Mouse (Mus musculus) midbrain, embryonic 10.5 days (tissue): ENCODE measurements around the gene Cdk19. TPM values are rescaled to one million over a fixed set of nuclear protein-coding genes. Genes with fewer than 3 reads are reported as not detected.

Experiments used
- DNase-seq: peaks from one replicate; pipeline ENCODE4 v3.0.0-alpha.2; 2017; ENCODE audit warnings: low spot score
- H3K27ac ChIP-seq: fragments of 300-500 bp; sonication (generic); replicated peaks from 2 replicates; pipeline ENCODE4 v1.5.1; 2016; ENCODE audit warnings: mild to moderate bottlenecking
- H3K27me3 ChIP-seq: fragments of 300-500 bp; sonication (generic); 2 replicates; pipeline ENCODE4 v1.6.1; 2016; ENCODE audit warnings: low read depth, mild to moderate bottlenecking; ENCODE audit not compliant: poor library complexity, severe bottlenecking
- H3K36me3 ChIP-seq: fragments of 300-500 bp; sonication (generic); 2 replicates; pipeline ENCODE4 v1.6.1; 2016; ENCODE audit warnings: mild to moderate bottlenecking, moderate library complexity
- H3K4me1 ChIP-seq: fragments of 300-500 bp; sonication (generic); 2 replicates; pipeline ENCODE4 v1.6.1; 2016
- H3K4me3 ChIP-seq: fragments of 300-500 bp; sonication (generic); 2 replicates; pipeline ENCODE4 v1.5.1; 2016; ENCODE audit warnings: mild to moderate bottlenecking, moderate library complexity
- H3K9me3 ChIP-seq: fragments of 300-500 bp; sonication (generic); replicated peaks from 2 replicates; pipeline ENCODE4 v1.6.1; 2016; ENCODE audit warnings: mild to moderate bottlenecking
- WGBS: fragments of 180-500 bp; shearing (Covaris S2); methylation state at CpG from one replicate; pipeline ENCODE4 v1.1.7; 2016; 5-methylcytosine and 5-hydroxymethylcytosine counted together
- polyA plus RNA-seq: library from polyadenylated mRNA; unstranded; fragments of >200 nt; fragmentation: Nextera tagmentation; extraction: Ambion mirVana; gene quantifications from 2 replicates; pipeline ENCODE4 v1.2.1, GENCODE M21; 2016

Gene Cdk19
- polyA plus RNA-seq, 1 experiment from 2014 or later, result 4.1 TPM

- DNase-seq, result no peak
- Histone ChIP-seq H3K4me1 (no peaks in the 10 kb centered on the region), H3K4me3 (no peak overlapping the region), H3K36me3 (no peaks in the 10 kb centered on the region), H3K27ac (no peak overlapping the region), H3K9me3 (peaks cover 5% of the 10 kb centered on the region; the same call in 1 of the 2 replicates), H3K27me3 (no peaks in the 10 kb centered on the region)
- WGBS, result 95% methylated on average over 10 of the region's 10 CpGs
These were observed 19.1 kb upstream of the Cdk19 start for GRCm38 (mm10) chr10:40320306-40320705.

GRCm38 (mm10) chr10:40328004-40328551, 11.3 kb upstream of the Cdk19 start:
- H3K4me3 ChIP-seq, result no peak overlapping the region
- peaks cover 4% of the 10 kb centered on the region; the same call in 1 of the 2 replicates for H3K9me3 ChIP-seq
- no peaks in the 10 kb centered on the region for H3K36me3 ChIP-seq
- H3K27me3 ChIP-seq, result no peaks in the 10 kb centered on the region
- WGBS, result 86% methylated on average over 9 of the region's 9 CpGs
- no peak overlapping the region for H3K27ac ChIP-seq
- no peaks in the 10 kb centered on the region for H3K4me1 ChIP-seq
- DNase-seq, result no peak

GRCm38 (mm10) chr10:40330262-40330661, 9.1 kb upstream of the Cdk19 start:
- Histone ChIP-seq H3K4me1 (no peaks in the 10 kb centered on the region), H3K27me3 (no peaks in the 10 kb centered on the region), H3K27ac (no peak overlapping the region), H3K36me3 (no peaks in the 10 kb centered on the region), H3K4me3 (no peak overlapping the region), H3K9me3 (peaks cover 4% of the 10 kb centered on the region; the same call in 1 of the 2 replicates)
- no peak for DNase-seq
- WGBS, result 93% methylated on average over 1 of the region's 1 CpGs

GRCm38 (mm10) chr10:40332864-40333263, 6.5 kb upstream of the Cdk19 start:
- WGBS, result 79% methylated on average over 6 of the region's 6 CpGs
- no peaks in the 10 kb centered on the region for H3K36me3 ChIP-seq
- no peaks in the 10 kb centered on the region for H3K4me1 ChIP-seq
- H3K27me3 ChIP-seq, result no peaks in the 10 kb centered on the region
- DNase-seq, result no peak
- peaks cover 4% of the 10 kb centered on the region; the same call in 1 of the 2 replicates for H3K9me3 ChIP-seq
- no peak overlapping the region for H3K4me3 ChIP-seq
- H3K27ac ChIP-seq, result no peak overlapping the region

- Histone ChIP-seq H3K4me3 (no peak overlapping the region), H3K36me3 (no peaks in the 10 kb centered on the region), H3K27ac (no peak overlapping the region), H3K4me1 (peaks cover 10% of the 10 kb centered on the region), H3K9me3 (no peaks in the 10 kb centered on the region), H3K27me3 (0 out of 2 replicates have a peak, but pooled peaks cover 5% of the 10 kb centered on the region)
- 87% methylated on average over 4 of the region's 4 CpGs for WGBS
- no peak for DNase-seq
These were observed 2.7 kb downstream of the Cdk19 start for GRCm38 (mm10) chr10:40342036-40342435.

GRCm38 (mm10) chr10:40346776-40347403, 7.5 kb downstream of the Cdk19 start:
- Histone ChIP-seq H3K27me3 (no peaks in the 10 kb centered on the region), H3K27ac (no peak overlapping the region), H3K9me3 (no peaks in the 10 kb centered on the region), H3K4me1 (peaks cover 24% of the 10 kb centered on the region), H3K4me3 (no peak overlapping the region), H3K36me3 (no peaks in the 10 kb centered on the region)
- WGBS, result 78% methylated on average over 3 of the region's 3 CpGs
- DNase-seq, result no peak

GRCm38 (mm10) chr10:40347461-40347954, 8.1 kb downstream of the Cdk19 start:
- 81% methylated on average over 9 of the region's 9 CpGs for WGBS
- H3K36me3 ChIP-seq, result no peaks in the 10 kb centered on the region
- no peak for DNase-seq
- H3K4me3 ChIP-seq, result peak overlapping the region; percentile 85
- H3K9me3 ChIP-seq, result no peaks in the 10 kb centered on the region
- H3K27ac ChIP-seq, result peak overlapping the region; percentile 95
- peaks cover 24% of the 10 kb centered on the region for H3K4me1 ChIP-seq
- H3K27me3 ChIP-seq, result no peaks in the 10 kb centered on the region

- WGBS, result under 1% methylated on average over 76 of the region's 76 CpGs
- Histone ChIP-seq H3K4me3 (peak overlapping the region; percentile 85), H3K9me3 (no peaks in the 10 kb centered on the region), H3K36me3 (no peaks in the 10 kb centered on the region), H3K27ac (peak overlapping the region; percentile 95), H3K27me3 (no peaks in the 10 kb centered on the region), H3K4me1 (peaks cover 24% of the 10 kb centered on the region)
- peak; percentile 97 for DNase-seq
These were observed 9.5 kb downstream of the Cdk19 start for GRCm38 (mm10) chr10:40348566-40349536.

GRCm38 (mm10) chr10:40349631-40350177, 10.3 kb downstream of the Cdk19 start:
- Histone ChIP-seq H3K36me3 (no peaks in the 10 kb centered on the region), H3K4me1 (peaks cover 24% of the 10 kb centered on the region), H3K27ac (peak overlapping the region; percentile 95), H3K4me3 (peak overlapping the region; percentile 85), H3K27me3 (no peaks in the 10 kb centered on the region), H3K9me3 (no peaks in the 10 kb centered on the region)
- DNase-seq, result peak; percentile 77
- WGBS, result under 1% methylated on average over 62 of the region's 62 CpGs

GRCm38 (mm10) chr10:40350245-40350932, 11.0 kb downstream of the Cdk19 start:
- Histone ChIP-seq H3K4me3 (peak overlapping the region; percentile 85), H3K4me1 (peaks cover 24% of the 10 kb centered on the region), H3K36me3 (no peaks in the 10 kb centered on the region), H3K9me3 (no peaks in the 10 kb centered on the region), H3K27ac (peak overlapping the region; percentile 95), H3K27me3 (no peaks in the 10 kb centered on the region)
- 55% methylated on average over 12 of the region's 12 CpGs for WGBS
- DNase-seq, result no peak

- DNase-seq, result no peak
- no peaks in the 10 kb centered on the region for H3K9me3 ChIP-seq
- peaks cover 24% of the 10 kb centered on the region for H3K4me1 ChIP-seq
- peak overlapping the region; percentile 85 for H3K4me3 ChIP-seq
- no peak overlapping the region for H3K27ac ChIP-seq
- H3K36me3 ChIP-seq, result no peaks in the 10 kb centered on the region
- WGBS, result 80% methylated on average over 4 of the region's 4 CpGs
- H3K27me3 ChIP-seq, result no peaks in the 10 kb centered on the region
These were observed 11.8 kb downstream of the Cdk19 start for GRCm38 (mm10) chr10:40351156-40351555.

GRCm38 (mm10) chr10:40354081-40354480, 14.7 kb downstream of the Cdk19 start:
- no peaks in the 10 kb centered on the region for H3K27me3 ChIP-seq
- no peaks in the 10 kb centered on the region for H3K9me3 ChIP-seq
- H3K4me3 ChIP-seq, result no peak overlapping the region
- 90% methylated on average over 9 of the region's 9 CpGs for WGBS
- DNase-seq, result no peak
- no peaks in the 10 kb centered on the region for H3K36me3 ChIP-seq
- no peak overlapping the region for H3K27ac ChIP-seq
- peaks cover 16% of the 10 kb centered on the region for H3K4me1 ChIP-seq
